Mouse (Mus musculus) left cerebral cortex, adult 2 months (tissue): ENCODE measurements at regions not wholly inside any gene's neighbourhood (a gene's known extent, or its start where the extent isn't known, plus 50 kb on each side); places are given as distances from the start of the nearest gene placed in this dataset.

Experiments used
- DNase-seq, 2 experiments: peaks; one replicate each; pipeline ENCODE4 v3.0.0; 2021 to 2022; ENCODE audit warnings: low spot score in 2 of 2, mixed read lengths in 1 of 2; ENCODE audit errors: extremely low spot score in 1 of 2
- H3K27ac ChIP-seq: fragments of 200-600 bp; 2 replicates; pipeline ENCODE4 v1.8.1; 2022
- H3K4me3 ChIP-seq: fragments of 200-600 bp; 2 replicates; pipeline ENCODE4 v1.8.1; 2022
- CTCF ChIP-seq: fragments of 200-600 bp; IDR thresholded peaks from 2 replicates; pipeline ENCODE4 v1.8.1; 2022; ENCODE audit warnings: antibody characterized with exemption, mild to moderate bottlenecking, moderate library complexity
- intact Hi-C: fragments of 180-260 bp; cut with DNase I; formaldehyde crosslinking; loops from one replicate; pipeline ENCODE4 v1.15.1; 2025

- DNase-seq: no peak
- intact Hi-C loops: no loop called here
- no peak overlapping the region for H3K27ac ChIP-seq
- H3K4me3 ChIP-seq: no peak overlapping the region
- no peak for TF ChIP-seq CTCF
These were observed 1455.1 kb upstream of the Gm6569 start for GRCm38 (mm10) chr15:72379291-72379690.

GRCm38 (mm10) chr15:72381164-72381563 lies 1453.2 kb upstream of the Gm6569 start:
- no peak for TF ChIP-seq CTCF
- intact Hi-C loops: no loop called here
- Histone ChIP-seq H3K27ac (no peak overlapping the region), H3K4me3 (no peak overlapping the region)
- no peak for DNase-seq

GRCm38 (mm10) chr15:72381744-72382143 lies 1452.6 kb upstream of the Gm6569 start:
- intact Hi-C loops: no loop called here
- Histone ChIP-seq H3K27ac (no peak overlapping the region), H3K4me3 (no peak overlapping the region)
- no peak for TF ChIP-seq CTCF
- no peak for DNase-seq

- no peak for DNase-seq
- no peak for TF ChIP-seq CTCF
- H3K4me3 ChIP-seq: no peak overlapping the region
- no peak overlapping the region for H3K27ac ChIP-seq
- intact Hi-C loops: no loop called here
These were observed 1451.8 kb upstream of the Gm6569 start for GRCm38 (mm10) chr15:72382521-72382920.

- intact Hi-C loops: no loop called here
- no peak overlapping the region for H3K27ac ChIP-seq
- H3K4me3 ChIP-seq: no peak overlapping the region
- no peak for DNase-seq
- no peak for TF ChIP-seq CTCF
These were observed 1451.3 kb upstream of the Gm6569 start for GRCm38 (mm10) chr15:72383062-72383461.

- no peak for TF ChIP-seq CTCF
- intact Hi-C loops: no loop called here
- H3K4me3 ChIP-seq: no peak overlapping the region
- DNase-seq: no peak
- H3K27ac ChIP-seq: no peak overlapping the region
These were observed 1450.9 kb upstream of the Gm6569 start for GRCm38 (mm10) chr15:72383470-72383869.

GRCm38 (mm10) chr15:72393226-72393625 lies 1441.1 kb upstream of the Gm6569 start:
- Histone ChIP-seq H3K27ac (no peak overlapping the region), H3K4me3 (no peak overlapping the region)
- no peak for TF ChIP-seq CTCF
- intact Hi-C loops: no loop called here
- no peak for DNase-seq

- peak; percentile 41 to 56 for DNase-seq
These were observed 1422.4 kb upstream of the Gm6569 start for GRCm38 (mm10) chr15:72411956-72412355.

More at GRCm38 (mm10) chr15:72411956-72412355, 1422.4 kb upstream of the Gm6569 start:
- Histone ChIP-seq H3K27ac (no peak overlapping the region), H3K4me3 (no peak overlapping the region)
- no peak for TF ChIP-seq CTCF
- intact Hi-C loops: loop anchor here (10.0 kb wide), 1 partner anchor 177 kb away; no protein-coding TSS in a partner anchor
